Mouse (Mus musculus): ENCODE data around the gene Cubn. TPM values are rescaled to one million over a fixed set of nuclear protein-coding genes. Genes with fewer than 3 reads are reported as not detected.

Cubn gene
- polyA plus RNA-seq, 1 experiment from 2014 or later: 0.32 TPM

DNA sequence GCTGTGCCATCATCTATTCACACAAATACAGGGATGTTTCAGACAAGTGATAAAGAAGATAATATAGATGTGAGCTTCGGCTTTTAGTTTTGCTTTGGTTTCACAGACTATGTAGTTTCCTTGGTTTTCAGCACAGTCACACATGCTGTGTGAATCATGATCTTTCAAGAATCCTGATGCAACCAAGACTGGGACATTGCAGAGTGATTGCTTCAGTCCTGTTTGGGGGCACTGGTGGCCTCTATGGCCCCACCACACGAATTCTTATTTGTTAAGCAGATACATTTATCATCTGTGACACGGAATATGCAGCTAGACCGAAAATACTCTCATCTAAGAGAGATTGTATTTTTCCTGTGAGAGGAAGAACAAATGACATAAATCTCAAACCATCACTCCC, 156.2 kb downstream of the Cubn start:
- Histone ChIP-seq H3K27ac (replicated peaks) (no peak overlapping the region), H3K27me3 (replicated peaks) (no peaks in the 10 kb centered on the region), H3K4me2 (no peak overlapping the region), H3K4me3 (replicated peaks) (no peak overlapping the region), H3K9me3 (replicated peaks) (no peaks in the 10 kb centered on the region), H3K4me1 (no peaks in the 10 kb centered on the region), H3K36me3 (no peaks in the 10 kb centered on the region), H3K9ac (replicated peaks) (no peak overlapping the region)
- WGBS: 81% methylated on average over 4 of the region's 4 CpGs
- no peak for ATAC-seq (ENCODE audit: low FRiP score)

DNA sequence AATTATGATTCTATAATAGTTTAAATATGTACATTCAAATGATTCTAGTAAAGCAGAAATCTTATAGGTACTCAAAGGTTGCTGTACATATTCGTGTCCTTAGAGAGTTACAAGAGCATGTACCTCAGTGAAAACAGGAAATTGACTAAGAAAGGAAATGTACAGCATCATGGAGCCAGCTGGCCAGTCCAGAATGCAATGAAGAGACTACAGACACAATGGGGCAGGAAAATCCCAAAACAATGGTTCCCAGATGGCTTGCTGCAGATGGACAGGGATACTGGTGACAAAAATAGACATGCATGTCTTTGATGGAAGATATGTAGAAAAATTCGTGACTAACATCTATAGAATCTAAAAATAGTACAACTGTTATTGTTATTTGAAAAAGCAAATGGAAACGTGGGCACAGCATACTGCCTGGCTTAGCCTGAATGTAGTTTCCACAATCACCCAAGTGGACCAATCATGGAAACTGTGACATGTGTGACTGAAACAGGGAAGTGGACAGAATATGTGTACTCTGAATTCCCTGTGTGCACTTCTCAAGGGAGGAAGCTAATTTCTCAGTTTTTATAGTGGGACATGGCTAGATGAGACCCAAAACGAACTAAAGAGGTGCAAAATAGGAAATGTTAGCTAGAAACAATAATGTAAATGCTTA, 161.7 kb downstream of the Cubn start:
- 72% methylated on average over 4 of the region's 4 CpGs for WGBS
- no peak overlapping the region for H3K4me2 ChIP-seq
- no peaks in the 10 kb centered on the region for H3K9me3 ChIP-seq (replicated peaks)
- no peaks in the 10 kb centered on the region for H3K27me3 ChIP-seq (replicated peaks)
- no peaks in the 10 kb centered on the region for H3K4me1 ChIP-seq
- H3K27ac ChIP-seq (replicated peaks): no peak overlapping the region
- H3K36me3 ChIP-seq: no peaks in the 10 kb centered on the region
- H3K4me3 ChIP-seq (replicated peaks): no peak overlapping the region
- no peak for ATAC-seq (ENCODE audit: low FRiP score)
- no peak overlapping the region for H3K9ac ChIP-seq (replicated peaks)

DNA sequence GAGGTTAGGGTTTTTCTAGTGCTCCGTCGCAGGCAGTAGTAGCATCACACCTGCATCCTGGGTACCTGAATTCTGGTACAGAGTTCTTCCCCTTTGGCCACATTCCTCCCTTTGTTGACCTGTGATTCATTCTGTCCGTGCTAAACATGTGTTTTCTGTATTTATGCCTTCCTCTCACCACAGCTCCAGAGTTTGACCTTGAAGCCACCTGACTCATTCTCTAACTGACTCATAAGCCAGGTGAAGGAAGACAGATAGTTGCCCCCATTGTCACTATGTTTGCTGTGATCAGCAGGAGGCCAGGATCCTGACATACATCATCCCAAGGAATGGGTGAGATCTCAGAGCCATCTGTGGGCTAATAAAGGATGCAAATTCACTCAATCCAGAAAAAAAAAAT, 188.2 kb downstream of the Cubn start:
- no peaks in the 10 kb centered on the region for H3K9me3 ChIP-seq (replicated peaks)
- no peak for ATAC-seq (ENCODE audit: low FRiP score)
- whole genome bisulfite sequencing: 87% methylated on average over 3 of the region's 3 CpGs
- no peak overlapping the region for H3K9ac ChIP-seq (replicated peaks)
- H3K4me2 ChIP-seq: no peak overlapping the region
- H3K4me3 ChIP-seq (replicated peaks): no peak overlapping the region
- no peak overlapping the region for H3K27ac ChIP-seq (replicated peaks)
- H3K4me1 ChIP-seq: no peaks in the 10 kb centered on the region
- H3K36me3 ChIP-seq: no peaks in the 10 kb centered on the region
- H3K27me3 ChIP-seq (replicated peaks): no peaks in the 10 kb centered on the region

DNA sequence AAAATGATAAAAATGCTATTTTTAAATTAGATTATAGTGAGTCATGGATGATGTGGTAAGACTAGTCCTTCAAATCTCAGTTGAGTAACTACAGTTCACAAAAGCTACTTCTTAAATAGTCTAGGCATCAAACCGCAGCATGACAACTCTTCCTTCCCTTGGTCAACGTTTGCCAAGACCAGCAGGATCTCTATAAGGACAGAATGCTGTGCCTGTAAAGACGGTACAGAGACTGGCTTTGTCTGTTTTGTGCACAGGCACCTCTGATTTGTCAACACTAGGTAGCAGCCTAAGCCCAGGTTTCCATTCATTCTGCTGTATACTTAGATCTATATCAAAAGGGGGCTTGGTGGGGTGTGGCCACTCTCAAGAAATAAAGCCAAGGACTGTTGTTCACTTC, 192.6 kb downstream of the Cubn start:
- no peaks in the 10 kb centered on the region for H3K9me3 ChIP-seq (replicated peaks)
- H3K4me3 ChIP-seq (replicated peaks): no peak overlapping the region
- WGBS: 24% methylated on average over 3 of the region's 3 CpGs
- H3K4me2 ChIP-seq: no peak overlapping the region
- no peaks in the 10 kb centered on the region for H3K4me1 ChIP-seq
- H3K9ac ChIP-seq (replicated peaks): no peak overlapping the region
- no peaks in the 10 kb centered on the region for H3K36me3 ChIP-seq
- no peaks in the 10 kb centered on the region for H3K27me3 ChIP-seq (replicated peaks)
- H3K27ac ChIP-seq (replicated peaks): no peak overlapping the region
- ATAC-seq (ENCODE audit: low FRiP score): peak; percentile 92

DNA sequence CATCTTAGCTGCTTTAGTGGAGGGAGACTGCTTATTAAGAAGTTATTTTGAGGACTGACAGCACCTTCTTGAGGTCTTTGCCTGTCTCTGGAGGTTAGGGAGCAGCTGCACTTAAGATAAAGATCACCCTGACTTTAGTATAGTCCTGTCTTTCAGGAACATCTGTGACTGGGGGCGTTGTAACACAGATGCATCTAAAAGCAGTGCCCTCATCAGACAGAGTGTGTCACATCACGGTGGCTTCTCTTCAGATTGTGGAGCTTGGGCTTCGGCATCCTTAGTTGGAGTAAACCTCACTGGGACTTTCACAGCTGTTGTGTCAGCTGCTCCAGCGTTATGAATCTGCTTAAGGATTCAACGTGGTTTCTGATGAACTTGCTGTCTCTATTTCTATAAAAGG, 193.9 kb downstream of the Cubn start:
- Histone ChIP-seq H3K4me3 (replicated peaks) (no peak overlapping the region), H3K9ac (replicated peaks) (no peak overlapping the region), H3K27me3 (replicated peaks) (no peaks in the 10 kb centered on the region), H3K27ac (replicated peaks) (no peak overlapping the region), H3K4me1 (no peaks in the 10 kb centered on the region), H3K4me2 (no peak overlapping the region), H3K36me3 (no peaks in the 10 kb centered on the region), H3K9me3 (replicated peaks) (no peaks in the 10 kb centered on the region)
- 57% methylated on average over 5 of the region's 5 CpGs for WGBS
- ATAC-seq (ENCODE audit: low FRiP score): no peak

DNA sequence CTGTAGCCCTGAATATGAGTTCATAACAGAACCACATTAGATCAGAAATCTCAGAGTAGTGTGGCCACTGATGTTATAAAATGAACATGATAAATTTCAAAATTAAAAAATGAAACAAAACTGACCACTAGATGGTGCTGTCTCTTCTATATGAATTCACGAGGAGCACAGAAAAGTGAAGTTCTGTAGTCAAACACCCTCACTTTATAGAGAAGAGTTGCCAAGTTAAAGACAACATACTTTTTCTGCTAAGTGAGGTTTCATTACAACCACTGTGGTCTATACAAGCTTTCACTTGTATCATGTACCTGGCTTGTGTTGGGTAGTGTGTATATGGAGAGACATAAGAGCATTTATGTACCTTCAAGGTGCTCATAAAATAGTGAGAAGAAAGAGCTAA, 201.0 kb downstream of the Cubn start:
- Histone ChIP-seq H3K27ac (replicated peaks) (no peak overlapping the region), H3K9ac (replicated peaks) (no peak overlapping the region), H3K27me3 (replicated peaks) (no peaks in the 10 kb centered on the region), H3K4me1 (no peaks in the 10 kb centered on the region), H3K4me3 (replicated peaks) (no peak overlapping the region), H3K36me3 (no peaks in the 10 kb centered on the region), H3K9me3 (replicated peaks) (no peaks in the 10 kb centered on the region), H3K4me2 (no peak overlapping the region)
- WGBS: 4% methylated on average over 1 of the region's 1 CpGs
- ATAC-seq (ENCODE audit: low FRiP score): no peak

DNA sequence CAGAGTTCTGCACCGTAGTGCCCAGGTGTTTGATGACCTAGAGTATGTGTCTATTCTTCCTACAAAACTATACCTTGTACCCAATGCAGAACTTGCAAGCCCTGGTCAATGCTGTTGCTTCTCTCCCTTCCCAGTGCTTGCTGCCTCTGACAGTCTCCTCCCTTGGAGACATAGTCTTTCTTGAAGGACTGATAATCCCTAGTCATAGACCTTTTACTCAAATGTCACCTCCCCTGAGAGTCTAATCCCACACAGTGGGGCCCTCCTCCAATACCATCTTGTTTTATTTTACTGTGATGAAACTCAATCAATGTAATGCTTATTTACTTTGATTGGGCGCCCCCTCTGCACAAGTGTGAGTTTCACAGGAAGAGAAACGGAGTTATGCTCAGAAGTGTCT, 201.5 kb downstream of the Cubn start:
- no peak overlapping the region for H3K27ac ChIP-seq (replicated peaks)
- H3K4me1 ChIP-seq: no peaks in the 10 kb centered on the region
- ATAC-seq (ENCODE audit: low FRiP score): 0 out of 2 replicates have a peak, but pooled peaks have one; percentile 5
- WGBS: 88% methylated on average over 3 of the region's 3 CpGs
- H3K4me2 ChIP-seq: no peak overlapping the region
- H3K9me3 ChIP-seq (replicated peaks): no peaks in the 10 kb centered on the region
- no peak overlapping the region for H3K4me3 ChIP-seq (replicated peaks)
- no peak overlapping the region for H3K9ac ChIP-seq (replicated peaks)
- H3K27me3 ChIP-seq (replicated peaks): no peaks in the 10 kb centered on the region
- H3K36me3 ChIP-seq: no peaks in the 10 kb centered on the region

DNA sequence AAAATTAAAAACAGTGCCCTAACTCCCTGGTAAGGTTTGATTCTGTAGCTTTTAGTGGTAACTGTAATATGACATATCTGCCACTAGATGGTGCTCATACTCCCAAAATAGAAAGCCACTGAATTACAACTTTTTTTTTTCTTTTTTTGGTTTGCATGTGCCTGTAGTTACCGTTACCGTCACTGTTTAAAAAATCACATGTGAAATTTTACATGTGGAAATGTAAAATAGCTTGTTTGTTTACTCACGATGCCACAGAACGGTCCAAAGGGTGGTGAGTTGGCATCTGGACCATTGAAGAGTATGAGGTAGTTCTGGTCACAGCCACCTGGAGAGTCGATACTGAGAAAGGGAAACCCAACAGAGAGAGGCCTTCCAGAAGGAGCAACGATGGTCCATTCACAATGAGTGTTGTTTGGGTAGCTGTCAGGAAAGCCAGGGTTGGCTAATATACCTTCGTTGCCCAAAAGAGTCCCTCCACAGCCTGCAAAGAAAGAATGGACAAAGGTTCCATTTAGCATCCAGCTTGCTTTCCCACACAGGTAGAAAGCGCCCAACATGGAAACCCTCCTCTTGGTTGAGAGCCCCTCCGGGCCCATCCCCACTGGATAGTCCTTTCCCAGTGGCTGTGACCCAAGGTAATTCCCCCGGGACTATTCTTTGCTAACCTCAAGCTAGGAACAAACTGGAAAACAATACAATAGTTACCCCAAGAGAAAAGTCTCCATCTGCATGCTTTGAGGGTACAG, 213.3 kb downstream of the Cubn start:
- Histone ChIP-seq H3K4me3 (replicated peaks) (no peak overlapping the region), H3K4me1 (no peaks in the 10 kb centered on the region), H3K9me3 (replicated peaks) (no peaks in the 10 kb centered on the region), H3K27me3 (replicated peaks) (no peaks in the 10 kb centered on the region), H3K36me3 (no peaks in the 10 kb centered on the region), H3K9ac (replicated peaks) (no peak overlapping the region), H3K27ac (replicated peaks) (no peak overlapping the region), H3K4me2 (no peak overlapping the region)
- 59% methylated on average over 10 of the region's 10 CpGs for WGBS
- ATAC-seq (ENCODE audit: low FRiP score): no peak; the same call in 1 of the 2 replicates

DNA sequence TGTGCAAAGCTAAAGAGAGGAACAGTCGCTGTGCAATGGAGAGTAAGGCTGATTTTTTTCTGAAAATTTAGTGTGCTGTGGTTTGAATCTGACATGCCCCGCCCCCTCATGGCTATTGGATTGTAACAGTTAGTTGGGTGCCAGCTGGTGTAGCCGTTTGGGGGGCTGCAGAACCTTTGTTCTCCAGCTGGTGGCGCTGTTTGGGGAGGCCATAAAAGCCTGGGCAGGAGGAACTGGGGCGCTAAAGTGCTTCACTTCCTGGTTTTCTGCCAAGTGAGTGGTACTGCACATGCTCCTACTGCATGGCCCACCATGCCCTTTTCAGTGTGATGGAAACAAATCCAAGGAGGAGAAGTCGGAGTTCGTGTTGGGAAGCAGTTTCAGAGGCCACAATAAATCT, 215.7 kb downstream of the Cubn start:
- ATAC-seq (ENCODE audit: low FRiP score): no peak
- Histone ChIP-seq H3K4me1 (peaks cover 6% of the 10 kb centered on the region), H3K27ac (replicated peaks) (no peak overlapping the region), H3K4me3 (replicated peaks) (no peak overlapping the region), H3K4me2 (no peak overlapping the region), H3K36me3 (no peaks in the 10 kb centered on the region), H3K9ac (replicated peaks) (no peak overlapping the region), H3K27me3 (replicated peaks) (no peaks in the 10 kb centered on the region), H3K9me3 (replicated peaks) (no peaks in the 10 kb centered on the region)
- WGBS: 57% methylated on average over 7 of the region's 7 CpGs

DNA sequence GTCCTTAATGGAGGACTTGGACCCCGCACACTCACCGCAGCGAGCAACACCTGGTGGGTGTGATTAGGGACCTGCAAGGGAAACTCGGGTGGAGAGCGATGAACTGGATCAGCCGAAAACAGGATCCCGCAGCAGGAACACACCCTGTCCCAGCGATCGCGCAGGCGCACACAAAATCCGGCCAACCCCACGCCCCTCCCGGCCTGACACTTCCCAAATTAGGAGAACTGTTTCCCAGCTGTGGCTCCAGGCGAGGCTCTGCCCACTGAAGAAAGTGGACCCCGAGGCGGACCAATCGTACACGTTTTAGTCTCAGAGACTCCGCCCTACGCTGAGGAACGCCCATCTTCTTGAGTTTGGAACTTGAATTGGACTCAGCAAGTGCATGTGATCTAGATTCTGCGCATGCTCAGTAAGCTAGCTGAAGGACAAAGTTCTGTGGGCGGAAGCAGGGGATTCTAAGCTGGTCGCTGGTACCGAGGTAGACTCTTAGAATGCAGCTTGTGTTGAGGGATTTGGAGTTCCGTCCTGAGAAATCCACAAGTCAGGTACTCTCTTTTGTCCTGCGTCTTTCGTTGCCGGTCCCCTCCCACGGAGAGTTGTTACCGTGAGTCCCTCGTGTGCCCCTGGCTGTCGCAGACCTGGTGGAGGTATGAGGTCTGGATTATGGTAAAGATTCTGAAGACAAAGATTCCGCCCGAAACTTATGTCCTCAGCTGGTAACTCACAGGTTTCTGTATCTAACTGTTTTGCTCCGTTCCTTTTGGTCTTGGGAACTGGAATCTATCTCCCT, 220.3 kb downstream of the Cubn start, which contains the start of gene Rsu1:
Rsu1 (minus strand) TSS at position 251 of the 793 bp plus-strand sequence.
- peak within 1 kb of the TSS; percentile 91 for H3K4me2 ChIP-seq
- H3K9ac ChIP-seq (replicated peaks): peak within 1 kb of the TSS; percentile 61
- H3K4me1 ChIP-seq: peaks cover 18% of the 10 kb centered on the region
- H3K27me3 ChIP-seq (replicated peaks): no peaks in the 10 kb centered on the region
- H3K27ac ChIP-seq (replicated peaks): peak within 1 kb of the TSS; percentile 69
- under 1% methylated on average over 37 of the region's 37 CpGs for WGBS
- H3K4me3 ChIP-seq (replicated peaks): peak within 1 kb of the TSS; percentile 60
- no peaks in the 10 kb centered on the region for H3K36me3 ChIP-seq
- H3K9me3 ChIP-seq (replicated peaks): no peaks in the 10 kb centered on the region
- peak; percentile 99 for ATAC-seq (ENCODE audit: low FRiP score)

DNA sequence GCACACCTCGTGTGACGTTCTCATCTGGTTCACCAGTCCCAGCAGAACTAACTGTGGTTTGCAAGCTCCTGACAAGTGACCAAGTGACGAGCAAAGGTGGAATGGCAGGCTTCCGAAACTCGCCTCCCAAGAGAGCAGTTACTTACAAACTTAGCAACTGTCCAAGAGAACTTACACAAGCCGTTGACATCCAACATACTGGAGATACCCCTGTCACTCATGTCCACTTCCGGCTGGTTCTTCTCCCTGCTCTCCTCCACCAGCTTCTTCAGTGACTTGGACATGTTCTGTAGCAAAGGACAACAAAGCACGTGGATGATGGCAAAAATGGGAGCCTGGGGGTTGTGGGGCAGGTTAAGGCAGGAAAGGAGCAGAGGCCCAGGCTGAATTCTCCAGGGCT, 220.9 kb downstream of the Cubn start:
- Histone ChIP-seq H3K4me1 (peaks cover 18% of the 10 kb centered on the region), H3K27ac (replicated peaks) (peak overlapping the region; percentile 69), H3K4me2 (peak overlapping the region; percentile 91), H3K27me3 (replicated peaks) (no peaks in the 10 kb centered on the region), H3K4me3 (replicated peaks) (peak overlapping the region; percentile 60), H3K9ac (replicated peaks) (peak overlapping the region; percentile 61), H3K9me3 (replicated peaks) (no peaks in the 10 kb centered on the region), H3K36me3 (no peaks in the 10 kb centered on the region)
- ATAC-seq (ENCODE audit: low FRiP score): peak; percentile 1; the same call in 1 of the 2 replicates
- 52% methylated on average over 8 of the region's 8 CpGs for WGBS

Measured in neural tube, embryonic 15.5 days (tissue).